Mouse (Mus musculus): ENCODE measurements around the gene Ccdc65. TPM values are rescaled to one million over a fixed set of nuclear protein-coding genes. Genes with fewer than 3 reads are reported as not detected.

Gene Ccdc65
- polyA plus RNA-seq, 1 experiment from 2014 or later: 2.1 TPM

GRCm38 (mm10) chr15:98699190-98700105 lies 8.6 kb upstream of the Ccdc65 start:
- Histone ChIP-seq H3K4me1 (peaks cover 15% of the 10 kb centered on the region; the same call in 1 of the 2 replicates), H3K9me3 (replicated peaks) (no peaks in the 10 kb centered on the region), H3K4me2 (peak overlapping the region; percentile 68), H3K27ac (no peak overlapping the region), H3K4me3 (peak overlapping the region; percentile 41), H3K9ac (peak overlapping the region; percentile 59), H3K27me3 (peaks cover 46% of the 10 kb centered on the region), H3K36me3 (ENCODE audit: poor library complexity, severe bottlenecking) (no peaks in the 10 kb centered on the region)
- 3% methylated on average over 40 of the region's 40 CpGs for WGBS
- peak; percentile 89 for ATAC-seq

- ATAC-seq: no peak
- Histone ChIP-seq H3K4me3 (no peak overlapping the region), H3K9ac (no peak overlapping the region), H3K9me3 (replicated peaks) (no peaks in the 10 kb centered on the region), H3K4me1 (peaks cover 12% of the 10 kb centered on the region; the same call in 1 of the 2 replicates), H3K36me3 (ENCODE audit: poor library complexity, severe bottlenecking) (no peaks in the 10 kb centered on the region), H3K4me2 (no peak overlapping the region), H3K27ac (no peak overlapping the region), H3K27me3 (peaks cover 69% of the 10 kb centered on the region)
- WGBS: 69% methylated on average over 9 of the region's 9 CpGs
These were observed 3.7 kb upstream of the Ccdc65 start for GRCm38 (mm10) chr15:98704312-98704711.

- no peak overlapping the region for H3K27ac ChIP-seq
- H3K9ac ChIP-seq: no peak overlapping the region
- H3K36me3 ChIP-seq (ENCODE audit: poor library complexity, severe bottlenecking): no peaks in the 10 kb centered on the region
- no peak overlapping the region for H3K4me2 ChIP-seq
- 0 out of 2 replicates have a peak, but pooled peaks have one; percentile 27 for ATAC-seq
- H3K9me3 ChIP-seq (replicated peaks): no peaks in the 10 kb centered on the region
- H3K4me1 ChIP-seq: peaks cover 5% of the 10 kb centered on the region; the same call in 1 of the 2 replicates
- WGBS: 14% methylated on average over 9 of the region's 9 CpGs
- no peak overlapping the region for H3K4me3 ChIP-seq
- H3K27me3 ChIP-seq: peaks cover 19% of the 10 kb centered on the region
These were observed 2.4 kb downstream of the Ccdc65 start for GRCm38 (mm10) chr15:98710442-98710841.

GRCm38 (mm10) chr15:98714230-98714652 lies 6.2 kb downstream of the Ccdc65 start:
- Histone ChIP-seq H3K9me3 (replicated peaks) (no peaks in the 10 kb centered on the region), H3K27ac (no peak overlapping the region), H3K4me1 (no peaks in the 10 kb centered on the region), H3K4me3 (no peak overlapping the region), H3K36me3 (ENCODE audit: poor library complexity, severe bottlenecking) (no peaks in the 10 kb centered on the region), H3K9ac (no peak overlapping the region), H3K27me3 (peaks cover 3% of the 10 kb centered on the region; the same call in 1 of the 2 replicates), H3K4me2 (no peak overlapping the region)
- 73% methylated on average over 5 of the region's 5 CpGs for whole genome bisulfite sequencing
- ATAC-seq: no peak

GRCm38 (mm10) chr15:98717301-98717700 lies 9.3 kb downstream of the Ccdc65 start:
- Histone ChIP-seq H3K4me3 (no peak overlapping the region), H3K9me3 (replicated peaks) (no peaks in the 10 kb centered on the region), H3K27me3 (peaks cover 9% of the 10 kb centered on the region; the same call in 1 of the 2 replicates), H3K36me3 (ENCODE audit: poor library complexity, severe bottlenecking) (no peaks in the 10 kb centered on the region), H3K9ac (no peak overlapping the region), H3K27ac (no peak overlapping the region), H3K4me1 (peaks cover 9% of the 10 kb centered on the region), H3K4me2 (no peak overlapping the region)
- ATAC-seq: no peak
- WGBS: 75% methylated on average over 16 of the region's 16 CpGs

GRCm38 (mm10) chr15:98722191-98722590 lies 14.2 kb downstream of the Ccdc65 start:
- peaks cover 27% of the 10 kb centered on the region for H3K27me3 ChIP-seq
- peak overlapping the region; percentile 33 for H3K4me2 ChIP-seq
- 42% methylated on average over 8 of the region's 8 CpGs for WGBS
- ATAC-seq: 0 out of 2 replicates have a peak, but pooled peaks have one; percentile 50
- H3K27ac ChIP-seq: no peak overlapping the region; the same call in 1 of the 2 replicates
- peak overlapping the region; percentile 21; the same call in 1 of the 2 replicates for H3K9ac ChIP-seq
- H3K4me1 ChIP-seq: peaks cover 31% of the 10 kb centered on the region
- no peaks in the 10 kb centered on the region for H3K36me3 ChIP-seq (ENCODE audit: poor library complexity, severe bottlenecking)
- no peak overlapping the region for H3K4me3 ChIP-seq
- H3K9me3 ChIP-seq (replicated peaks): no peaks in the 10 kb centered on the region

GRCm38 (mm10) chr15:98722854-98723253 lies 14.8 kb downstream of the Ccdc65 start:
- H3K4me3 ChIP-seq: no peak overlapping the region
- no peak overlapping the region for H3K27ac ChIP-seq
- no peak for ATAC-seq
- peak overlapping the region; percentile 33 for H3K4me2 ChIP-seq
- peaks cover 38% of the 10 kb centered on the region for H3K4me1 ChIP-seq
- no peaks in the 10 kb centered on the region for H3K36me3 ChIP-seq (ENCODE audit: poor library complexity, severe bottlenecking)
- H3K9me3 ChIP-seq (replicated peaks): no peaks in the 10 kb centered on the region
- H3K27me3 ChIP-seq: peaks cover 30% of the 10 kb centered on the region
- WGBS: 64% methylated on average over 14 of the region's 14 CpGs
- H3K9ac ChIP-seq: peak overlapping the region; percentile 21; the same call in 1 of the 2 replicates

GRCm38 (mm10) chr15:98724441-98724840 lies 16.4 kb downstream of the Ccdc65 start:
- Histone ChIP-seq H3K36me3 (ENCODE audit: poor library complexity, severe bottlenecking) (no peaks in the 10 kb centered on the region), H3K9me3 (replicated peaks) (no peaks in the 10 kb centered on the region), H3K9ac (no peak overlapping the region), H3K27ac (no peak overlapping the region), H3K4me2 (no peak overlapping the region), H3K4me1 (peaks cover 39% of the 10 kb centered on the region), H3K4me3 (no peak overlapping the region), H3K27me3 (peaks cover 43% of the 10 kb centered on the region)
- ATAC-seq: no peak
- 28% methylated on average over 19 of the region's 19 CpGs for WGBS

- H3K27ac ChIP-seq: no peak overlapping the region
- H3K36me3 ChIP-seq (ENCODE audit: poor library complexity, severe bottlenecking): no peaks in the 10 kb centered on the region
- H3K9me3 ChIP-seq (replicated peaks): no peaks in the 10 kb centered on the region
- no peak overlapping the region for H3K4me2 ChIP-seq
- 75% methylated on average over 4 of the region's 4 CpGs for WGBS
- H3K4me3 ChIP-seq: no peak overlapping the region
- no peak overlapping the region for H3K9ac ChIP-seq
- no peak for ATAC-seq
- H3K4me1 ChIP-seq: peaks cover 39% of the 10 kb centered on the region
- peaks cover 37% of the 10 kb centered on the region for H3K27me3 ChIP-seq
These were observed 18.1 kb downstream of the Ccdc65 start for GRCm38 (mm10) chr15:98726079-98726478.

GRCm38 (mm10) chr15:98726746-98727145 lies 18.7 kb downstream of the Ccdc65 start:
- no peak overlapping the region for H3K9ac ChIP-seq
- H3K9me3 ChIP-seq (replicated peaks): no peaks in the 10 kb centered on the region
- H3K4me3 ChIP-seq: peak overlapping the region; percentile 47; the same call in 1 of the 2 replicates
- peak overlapping the region; percentile 86 for H3K4me2 ChIP-seq
- 47% methylated on average over 7 of the region's 7 CpGs for WGBS
- no peak for ATAC-seq
- peaks cover 36% of the 10 kb centered on the region for H3K4me1 ChIP-seq
- H3K27ac ChIP-seq: no peak overlapping the region
- H3K27me3 ChIP-seq: peaks cover 36% of the 10 kb centered on the region
- H3K36me3 ChIP-seq (ENCODE audit: poor library complexity, severe bottlenecking): no peaks in the 10 kb centered on the region

- H3K9ac ChIP-seq: peak within 1 kb of the TSS; percentile 63
- no peaks in the 10 kb centered on the region for H3K9me3 ChIP-seq (replicated peaks)
- no peaks in the 10 kb centered on the region for H3K36me3 ChIP-seq (ENCODE audit: poor library complexity, severe bottlenecking)
- H3K4me3 ChIP-seq: peak within 1 kb of the TSS; percentile 47
- peaks cover 26% of the 10 kb centered on the region for H3K4me1 ChIP-seq
- H3K27ac ChIP-seq: no peak within 1 kb of the TSS
- peak within 1 kb of the TSS; percentile 86 for H3K4me2 ChIP-seq
- H3K27me3 ChIP-seq: peaks cover 36% of the 10 kb centered on the region
- under 1% methylated on average over 39 of the region's 39 CpGs for WGBS
- peak; percentile 81 for ATAC-seq
These were observed 19.7 kb downstream of the Ccdc65 start, which contains the start of gene Fkbp11 for GRCm38 (mm10) chr15:98727443-98728321. Gene Fkbp11, minus strand, starts transcription at chr15:98728198.
